Mouse (Mus musculus) embryo, embryonic 11 days (tissue): ENCODE measurements around the gene Ghitm.
"Not testable (repeated sequence)": the region's sequence is repeated elsewhere in the genome, so short reads cannot be mapped to it uniquely, and the experiment has no call there.

Experiments used
- DNase-seq: peaks from one replicate; pipeline ENCODE4 v3.0.0-alpha.2; 2015

The Ghitm gene

GRCm38 (mm10) chr14:37135127-37135593 is at the start of gene Ghitm:
Ghitm (minus strand) TSS chr14:37135272.
- peak; percentile 96 for DNase-seq

GRCm38 (mm10) chr14:37184871-37185270 is 49.8 kb upstream of the Ghitm start:
- DNase-seq: no peak

GRCm38 (mm10) chr14:37174484-37174883 is 39.4 kb upstream of the Ghitm start:
- peak; percentile 22 for DNase-seq

- DNase-seq: peak; percentile 48
Observed at GRCm38 (mm10) chr14:37165266-37165926, 30.3 kb upstream of the Ghitm start.

GRCm38 (mm10) chr14:37164392-37165032 is 29.4 kb upstream of the Ghitm start:
- no peak for DNase-seq

- no peak for DNase-seq
Observed at GRCm38 (mm10) chr14:37163277-37163956, 28.3 kb upstream of the Ghitm start.

- DNase-seq: no peak
Observed at GRCm38 (mm10) chr14:37154391-37154790, 19.3 kb upstream of the Ghitm start.

- DNase-seq: no peak
Observed at GRCm38 (mm10) chr14:37139051-37139710, 4.1 kb upstream of the Ghitm start.

- not testable (repeated sequence) for DNase-seq
Observed at GRCm38 (mm10) chr14:37137596-37137995, 2.5 kb upstream of the Ghitm start.

- no peak for DNase-seq
Observed at GRCm38 (mm10) chr14:37136110-37136509, 1.0 kb upstream of the Ghitm start.

GRCm38 (mm10) chr14:37135671-37136070 is 599 bp upstream of the Ghitm start:
- DNase-seq: peak; percentile 10

- DNase-seq: no peak
Observed at GRCm38 (mm10) chr14:37134304-37135126, 557 bp downstream of the Ghitm start.

- DNase-seq: peak; percentile 73
Observed at GRCm38 (mm10) chr14:37127652-37128051, 7.4 kb downstream of the Ghitm start.

GRCm38 (mm10) chr14:37119233-37119632 is 15.8 kb downstream of the Ghitm start:
- DNase-seq: no peak

GRCm38 (mm10) chr14:37113922-37114321 is 21.1 kb downstream of the Ghitm start, which contains the start of gene 2610528A11Rik:
2610528A11Rik (minus strand) TSS chr14:37114022.
- DNase-seq: no peak

- DNase-seq: no peak
Observed at GRCm38 (mm10) chr14:37112931-37113330, 22.1 kb downstream of the Ghitm start.

- no peak for DNase-seq
Observed at GRCm38 (mm10) chr14:37111371-37111770, 23.7 kb downstream of the Ghitm start.

GRCm38 (mm10) chr14:37110456-37110855 is 24.6 kb downstream of the Ghitm start:
- no peak for DNase-seq

GRCm38 (mm10) chr14:37109975-37110374 is 25.1 kb downstream of the Ghitm start:
- peak; percentile 19 for DNase-seq

- DNase-seq: no peak
Observed at GRCm38 (mm10) chr14:37109460-37109859, 25.6 kb downstream of the Ghitm start.

GRCm38 (mm10) chr14:37105846-37106245 is 29.2 kb downstream of the Ghitm start:
- no peak for DNase-seq

GRCm38 (mm10) chr14:37104747-37105146 is 30.3 kb downstream of the Ghitm start:
- no peak for DNase-seq
